Mouse (Mus musculus) spleen, adult 2 months (tissue): ENCODE results near the gene Tpt1.

Experiments used
- CTCF ChIP-seq: fragments of 200-500 bp; IDR thresholded peaks from 2 replicates; pipeline ENCODE4 v1.5.1; 2011; ENCODE audit warnings: mild to moderate bottlenecking, inconsistent platforms; ENCODE audit not compliant: insufficient read depth, insufficient read length, insufficient replicate concordance; ENCODE audit errors: extremely low read depth
- POLR2A ChIP-seq: fragments of 200-500 bp; IDR thresholded peaks from 2 replicates; pipeline ENCODE4 v1.6.1; 2011; ENCODE audit warnings: low read depth, low read length, inconsistent platforms

- TF ChIP-seq CTCF (peak; percentile 42; the same call in 1 of the 2 replicates), POLR2A (no peak)
Observed at GRCm38 (mm10) chr14:75845698-75846115, 814 bp downstream of the Tpt1 start.
